Mouse (Mus musculus) gastrocnemius, postnatal 36 days (tissue): ENCODE measurements around the gene Golim4. TPM values are rescaled to one million over a fixed set of nuclear protein-coding genes. Genes with fewer than 3 reads are reported as not detected.

Experiments used
- total RNA-seq, 2 experiments: library from RNA; stranded (reverse); gene quantifications; 2 replicates each; pipeline ENCODE4 v1.2.3; 2021

Gene Golim4
- total RNA-seq, 2 experiments from 2014 or later: 10.4 to 13.6 TPM

Other genes with a start within 250 kb of the Golim4 start
- gene Gm29133, start 208.8 kb downstream of the Golim4 start, total RNA-seq: not detected
- gene Fstl5, start 117.3 kb upstream of the Golim4 start, total RNA-seq: not detected